Mouse (Mus musculus) spleen, postnatal 14 days (tissue): ENCODE results near the gene Wdfy2.
"Not testable (repeated sequence)": the region's sequence is repeated elsewhere in the genome, so short reads cannot be mapped to it uniquely, and the experiment has no call there.

Source experiments
- DNase-seq, 2 experiments: peaks; one replicate each; pipeline ENCODE4 v3.0.0; 2021 to 2022; ENCODE audit warnings: low spot score in 2 of 2

Gene Wdfy2

DNA sequence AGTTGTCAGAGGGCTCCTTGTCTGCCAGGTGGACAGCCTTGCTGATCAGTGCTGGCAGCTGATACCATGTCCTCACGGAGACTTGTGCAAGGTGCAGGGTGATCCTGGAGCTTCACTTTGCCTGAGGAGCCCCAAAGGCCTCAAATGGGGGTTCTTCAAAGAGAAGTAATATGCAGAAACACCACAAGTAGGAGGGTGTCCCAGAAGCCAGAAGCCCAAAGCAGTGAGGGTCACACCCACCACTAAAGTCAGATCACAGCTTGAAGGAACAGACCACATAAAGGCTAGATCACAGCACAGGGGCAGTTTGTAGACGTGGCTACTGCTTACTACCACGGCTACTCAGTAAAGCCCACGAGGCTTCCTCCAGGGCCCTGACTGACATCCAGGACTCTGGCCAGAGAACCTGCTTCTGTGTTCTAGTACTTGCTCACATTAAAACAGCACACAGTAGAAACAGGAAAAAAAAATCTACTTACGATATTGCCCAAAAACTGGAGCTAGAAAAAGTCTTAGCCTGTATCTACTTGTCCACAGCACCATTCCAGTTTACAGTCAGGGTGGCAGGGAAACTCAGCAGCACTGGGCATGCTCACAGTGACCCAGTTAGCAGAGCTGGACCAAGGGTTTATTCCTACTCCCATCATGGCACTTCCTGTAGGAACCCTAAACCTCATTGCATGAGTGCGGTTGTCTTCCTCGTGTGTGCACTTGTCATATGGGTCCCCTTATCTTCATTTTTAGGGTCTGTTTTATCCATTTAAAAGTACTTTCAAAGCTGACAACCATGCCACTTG lies 41.4 kb downstream of the Wdfy2 start:
- DNase-seq, result no peak

DNA sequence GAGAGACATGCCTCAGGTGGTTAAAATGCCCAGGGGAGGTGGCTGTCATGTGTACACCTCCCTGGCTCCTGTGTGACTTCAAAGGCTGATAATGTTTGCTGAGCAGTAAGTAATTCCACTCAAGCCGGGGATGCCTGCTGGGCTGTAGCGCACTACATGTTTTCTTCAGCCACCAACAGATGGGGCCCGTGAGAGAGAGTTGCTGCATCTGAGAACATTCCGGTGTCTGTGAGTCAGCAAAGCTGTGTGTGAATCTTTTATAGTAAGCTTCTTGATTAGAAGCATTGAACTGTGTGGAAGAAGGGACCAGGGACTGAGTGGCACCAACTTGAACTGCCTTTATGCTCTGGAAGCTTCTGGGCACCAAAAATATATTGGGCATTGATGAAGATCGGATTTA lies 42.0 kb downstream of the Wdfy2 start:
- DNase-seq, result peak; percentile 26 to 40

DNA sequence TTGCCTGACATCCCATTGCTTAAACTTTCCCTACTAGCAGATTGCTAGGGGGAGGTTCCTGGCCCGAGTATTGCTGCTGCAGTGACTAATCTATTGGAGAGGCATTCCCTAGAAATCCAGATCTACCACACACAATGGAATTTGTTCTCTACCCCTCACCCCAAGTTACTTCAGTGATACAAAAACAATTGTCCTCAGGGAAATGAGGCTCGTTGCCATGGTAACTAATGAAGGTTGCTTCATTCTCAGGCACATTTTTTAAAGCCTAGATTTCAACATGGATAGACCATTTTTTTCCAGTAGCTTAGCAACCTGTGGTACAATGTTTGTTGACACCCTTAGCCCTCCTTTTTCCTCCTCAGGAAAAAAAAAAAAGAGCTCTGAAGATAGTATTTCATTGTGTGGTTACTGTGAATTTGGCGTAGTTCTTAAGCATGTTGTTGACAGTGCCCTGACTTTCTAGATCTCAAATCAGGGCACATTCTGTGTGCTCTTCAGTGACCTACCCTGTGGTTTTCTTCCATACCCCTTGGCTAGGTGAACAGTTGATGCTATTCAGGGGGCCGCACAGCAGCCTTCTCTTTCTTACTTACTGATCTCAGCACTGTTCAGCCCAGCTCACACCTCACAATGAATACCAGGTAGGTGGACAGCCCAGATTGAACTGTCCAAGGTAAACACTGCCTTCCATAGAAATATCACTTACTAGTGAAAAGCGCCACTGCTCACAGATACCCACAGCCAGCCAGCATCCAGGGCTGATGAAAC lies 42.8 kb downstream of the Wdfy2 start:
- DNase-seq, result no peak

DNA sequence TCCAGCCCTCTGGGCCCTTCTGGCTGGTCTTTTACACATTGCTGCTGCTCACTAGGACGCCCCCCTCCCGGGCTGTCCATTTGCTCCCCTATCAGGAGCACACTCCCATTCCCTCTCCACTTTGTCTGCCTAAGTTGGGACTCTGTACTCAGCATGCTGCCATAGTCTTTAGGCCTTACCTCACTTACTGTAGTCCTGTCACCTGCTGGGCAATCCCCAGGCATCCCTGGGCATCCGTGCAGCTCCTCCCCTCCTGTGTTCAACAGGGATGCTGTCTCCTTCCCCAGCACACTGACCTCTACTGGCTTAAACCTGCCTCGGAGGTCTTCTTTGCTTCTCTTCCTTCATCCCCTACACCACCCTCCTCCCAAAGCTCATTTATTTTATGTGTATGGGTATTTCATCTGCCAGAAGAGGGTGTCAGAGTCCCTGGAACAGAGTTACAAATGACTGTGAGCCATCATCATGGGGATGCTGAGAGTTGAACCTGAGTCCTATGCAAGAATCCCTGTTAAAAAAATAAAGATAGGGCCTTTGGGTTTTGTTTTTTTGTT lies 44.7 kb downstream of the Wdfy2 start:
- no peak for DNase-seq

DNA sequence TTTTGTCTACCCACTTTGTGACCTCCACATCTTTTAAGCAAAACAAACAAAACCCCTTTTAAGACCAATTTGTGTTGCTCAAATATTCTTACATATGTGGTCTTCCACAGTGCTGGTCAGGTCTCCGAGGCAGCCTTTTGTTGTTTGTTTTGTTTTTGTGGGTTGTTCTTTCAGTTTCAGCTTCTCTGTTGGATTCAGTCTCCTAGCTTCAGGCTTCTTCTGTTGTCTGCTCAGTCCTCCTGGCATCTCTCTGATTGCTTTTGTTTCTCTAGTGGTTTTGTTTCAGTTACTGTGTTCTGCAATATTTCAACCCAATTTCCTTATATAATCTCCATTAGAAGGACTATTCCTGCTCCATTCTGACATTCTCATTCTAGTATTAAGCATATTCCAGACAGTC lies 46.1 kb downstream of the Wdfy2 start:
- no peak for DNase-seq

DNA sequence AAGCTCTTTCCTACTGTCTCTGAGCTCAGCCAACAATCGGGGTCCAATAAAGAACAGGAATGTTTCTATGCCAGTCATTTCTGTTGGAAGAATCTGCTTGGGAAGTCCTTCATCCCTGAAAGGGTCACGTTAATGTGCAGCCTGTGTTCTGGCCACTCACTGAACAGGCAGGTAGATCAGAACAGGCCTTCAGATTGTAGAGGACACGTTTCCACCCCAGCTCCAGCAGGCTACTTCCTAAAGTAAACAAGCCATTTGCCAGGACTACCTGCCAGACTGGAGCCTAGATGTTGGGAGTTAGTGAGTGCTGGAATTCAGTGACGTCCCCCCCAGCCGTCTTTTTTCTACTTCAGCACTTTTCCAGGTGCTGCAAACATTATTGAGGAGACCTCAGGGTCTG lies 46.7 kb downstream of the Wdfy2 start:
- DNase-seq, result no peak

DNA sequence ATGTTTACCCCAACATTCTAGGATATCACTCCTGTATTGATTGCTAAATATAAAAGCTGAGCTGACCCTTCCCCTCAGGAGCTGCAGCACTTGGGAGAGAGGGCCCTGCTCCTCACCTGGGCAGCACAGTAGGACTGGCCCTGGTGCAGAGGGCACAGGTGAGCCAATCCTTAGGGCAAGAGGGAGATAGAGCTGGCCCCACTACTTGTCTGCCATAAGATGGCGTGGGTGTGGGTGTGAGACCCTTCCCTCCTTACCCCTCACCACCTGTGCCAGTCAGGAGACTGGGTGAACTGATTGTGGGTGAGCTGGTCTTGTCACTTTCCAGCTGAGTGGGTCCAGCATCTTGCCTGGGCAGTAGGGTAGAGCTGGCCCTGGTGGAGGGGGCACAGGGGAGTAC lies 47.2 kb downstream of the Wdfy2 start:
- no peak for DNase-seq

DNA sequence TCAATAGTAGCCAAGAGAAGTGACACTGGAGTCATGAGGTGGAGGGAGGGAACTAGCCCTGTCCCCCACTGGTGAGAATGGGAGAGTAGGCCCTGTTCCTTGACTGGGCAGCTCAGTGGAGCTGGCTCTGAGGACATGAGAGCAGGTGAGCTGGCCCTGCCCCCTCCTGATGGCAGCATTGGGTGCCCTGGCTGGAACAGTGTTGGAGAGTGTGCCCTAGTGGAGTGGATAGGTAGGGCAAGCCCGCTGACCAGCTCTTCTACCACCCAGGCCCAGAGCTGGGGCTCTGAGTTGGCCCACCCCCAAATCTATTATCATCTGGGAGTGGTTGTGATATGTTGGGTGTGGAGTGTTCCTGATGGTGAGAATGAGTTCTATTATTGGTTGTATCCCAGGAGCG lies 47.7 kb downstream of the Wdfy2 start:
- DNase-seq, result no peak

DNA sequence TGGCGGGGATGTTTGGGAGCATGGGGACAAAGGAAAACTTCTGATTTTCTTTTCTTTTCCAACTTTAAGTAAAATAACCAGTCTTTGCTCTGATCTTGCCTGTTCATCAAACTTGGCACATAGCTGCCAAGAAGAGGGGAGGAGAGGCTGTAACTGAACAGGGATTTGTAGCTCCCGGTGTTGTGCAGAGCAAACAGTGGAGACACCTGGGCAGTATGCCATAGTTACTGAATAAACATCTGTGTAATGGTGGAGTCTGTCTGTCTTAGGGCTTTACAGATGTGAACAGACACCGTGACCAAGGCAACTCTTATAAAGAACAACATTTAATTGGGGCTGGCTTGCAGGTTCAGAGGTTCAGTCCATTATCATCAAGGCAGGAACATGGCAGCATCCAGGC lies 53.9 kb downstream of the Wdfy2 start:
- no peak for DNase-seq

DNA sequence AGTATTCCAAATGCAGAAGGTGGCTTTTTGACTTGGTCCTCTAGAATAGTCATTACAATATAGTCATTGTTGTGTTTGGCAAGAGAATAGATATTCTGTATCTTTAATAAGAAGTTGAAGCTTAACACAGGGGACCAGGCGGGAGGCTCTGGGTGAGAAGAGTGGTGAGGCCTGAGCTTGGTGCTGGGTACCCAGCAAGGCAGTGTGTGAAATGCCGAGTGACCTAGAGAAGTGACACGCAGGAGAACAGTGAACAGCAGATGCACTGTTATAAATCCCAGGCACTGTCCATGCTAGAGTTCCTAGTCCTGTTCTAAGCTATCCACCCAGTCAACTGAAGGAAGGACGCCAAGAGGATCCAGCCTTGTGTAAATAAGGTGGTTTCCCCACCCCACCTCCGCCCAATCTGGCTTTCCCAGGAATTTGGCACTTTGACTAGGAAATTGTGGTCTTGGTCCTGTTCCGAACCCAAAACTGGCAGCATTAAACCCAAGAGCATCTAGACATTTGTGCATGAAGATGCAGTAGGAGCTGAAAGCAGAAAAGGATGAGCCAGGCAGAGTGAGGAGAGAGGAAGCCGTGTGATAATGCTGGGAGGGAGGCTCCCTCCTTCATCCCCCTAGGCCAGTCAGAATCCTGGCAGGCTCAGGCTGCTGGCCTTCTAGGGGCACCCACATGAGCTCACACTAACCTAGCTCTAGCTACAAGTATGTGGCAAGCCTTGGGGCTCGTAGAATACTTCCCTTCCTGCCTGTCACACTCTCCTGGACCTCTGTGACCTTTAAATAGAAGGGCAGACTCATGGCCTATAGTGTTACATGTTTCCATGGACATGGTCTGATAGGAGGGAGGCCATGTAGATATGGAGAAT lies 55.5 kb downstream of the Wdfy2 start:
- no peak for DNase-seq

DNA sequence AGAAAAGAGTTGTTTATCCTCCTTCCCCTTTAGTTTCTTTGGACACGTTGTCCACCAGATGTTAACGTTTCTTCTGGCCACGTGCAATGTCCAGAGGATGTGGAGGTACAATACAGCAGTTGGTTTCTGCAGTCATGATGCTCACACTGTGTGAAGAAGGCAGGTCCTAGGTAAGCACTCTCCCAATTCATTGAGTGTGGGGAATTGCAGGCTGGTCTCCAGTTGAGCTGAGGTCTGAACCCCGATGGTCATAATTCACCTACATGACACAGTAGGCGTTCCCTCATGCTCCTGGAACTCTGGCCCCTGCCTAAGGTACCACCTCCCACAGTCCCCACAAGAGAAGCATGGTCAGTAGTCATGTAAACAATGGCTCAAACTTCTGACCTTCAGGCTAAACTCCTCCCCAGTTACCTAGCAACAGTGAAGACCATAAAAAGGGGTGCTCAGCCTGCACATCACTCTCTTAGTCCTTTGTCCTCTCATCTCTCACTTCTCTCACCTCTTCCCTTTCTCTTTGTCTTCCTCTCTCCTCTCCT lies 56.2 kb downstream of the Wdfy2 start:
- not testable (repeated sequence) for DNase-seq

DNA sequence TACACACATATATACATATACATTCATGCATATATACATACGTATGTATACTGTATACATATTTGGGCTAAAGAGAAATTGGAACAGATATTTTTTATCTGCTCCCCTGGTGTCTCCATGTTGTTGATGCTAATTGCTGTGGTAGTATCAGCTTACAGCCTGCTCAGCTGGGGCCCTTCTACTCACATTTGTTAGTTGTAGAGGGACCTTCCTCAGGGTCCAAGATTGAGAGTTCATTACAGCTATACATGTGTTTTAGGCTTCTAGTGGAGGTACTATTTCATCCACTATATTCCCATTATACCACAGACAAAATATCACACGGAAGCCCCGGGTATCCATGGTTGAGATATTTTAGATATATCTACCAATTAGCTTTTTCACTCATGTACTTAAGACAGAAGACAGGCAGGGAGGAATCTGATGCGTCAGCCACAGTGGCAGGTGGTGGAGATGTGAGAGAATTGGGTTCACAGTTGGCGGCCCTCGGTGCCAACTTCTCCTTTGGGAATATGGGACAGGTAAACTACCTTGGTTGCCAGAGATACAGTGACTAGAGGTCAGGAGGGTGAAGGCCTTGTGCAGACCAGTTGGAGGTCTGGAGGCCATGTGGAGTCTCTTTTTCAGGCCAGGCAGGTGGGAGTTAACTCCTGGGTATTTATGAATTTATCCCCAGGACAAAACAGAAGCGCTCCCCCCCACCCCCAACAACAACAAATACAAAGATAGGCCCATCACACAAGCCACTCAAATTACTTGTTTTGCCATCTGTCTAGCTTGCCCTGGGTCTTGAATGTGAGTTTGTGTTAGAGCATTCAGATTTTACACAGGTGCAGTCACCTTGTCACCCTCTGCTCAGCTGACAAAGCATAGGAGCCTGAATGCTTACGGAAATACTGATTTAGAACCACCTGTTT lies 57.7 kb downstream of the Wdfy2 start:
- no peak for DNase-seq

DNA sequence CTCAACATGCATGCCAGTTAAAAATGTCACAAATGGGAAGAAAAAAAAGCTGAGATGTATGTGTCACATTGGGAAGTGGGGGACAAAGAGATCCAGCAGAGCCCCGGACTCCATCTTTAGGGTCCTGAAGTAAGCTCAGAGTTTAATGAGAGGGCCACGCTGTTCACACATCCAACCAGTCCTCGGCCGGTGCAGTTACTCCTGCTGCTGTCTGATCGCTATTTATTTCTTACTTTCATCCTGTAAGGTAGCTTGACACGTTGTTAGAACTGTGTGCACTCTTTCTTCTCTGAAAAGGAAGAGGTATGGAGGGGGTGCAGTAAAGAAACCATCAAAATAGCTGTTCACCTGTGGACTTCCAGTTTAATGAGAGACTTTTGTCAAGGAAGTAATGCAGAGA lies 60.6 kb downstream of the Wdfy2 start:
- DNase-seq, result no peak

DNA sequence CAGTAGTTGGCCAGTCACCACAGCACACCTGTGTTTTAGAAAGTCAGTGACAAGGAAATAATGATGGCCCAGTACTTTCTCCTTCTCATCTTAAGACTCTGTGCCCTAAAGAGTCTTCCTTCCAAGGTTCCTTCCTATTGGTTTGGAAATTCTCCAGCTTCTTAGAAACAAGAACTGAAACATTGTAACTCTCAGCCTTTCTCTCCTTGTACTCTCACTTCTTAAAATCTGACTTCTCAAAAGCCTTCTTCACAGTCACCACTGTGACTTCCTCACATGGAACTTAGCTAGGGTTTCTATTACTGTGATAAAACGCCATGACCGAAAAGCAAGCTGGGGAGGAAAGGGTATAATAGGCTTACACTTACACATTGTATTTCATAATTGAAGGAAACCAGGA lies 70.4 kb downstream of the Wdfy2 start:
- no peak for DNase-seq

DNA sequence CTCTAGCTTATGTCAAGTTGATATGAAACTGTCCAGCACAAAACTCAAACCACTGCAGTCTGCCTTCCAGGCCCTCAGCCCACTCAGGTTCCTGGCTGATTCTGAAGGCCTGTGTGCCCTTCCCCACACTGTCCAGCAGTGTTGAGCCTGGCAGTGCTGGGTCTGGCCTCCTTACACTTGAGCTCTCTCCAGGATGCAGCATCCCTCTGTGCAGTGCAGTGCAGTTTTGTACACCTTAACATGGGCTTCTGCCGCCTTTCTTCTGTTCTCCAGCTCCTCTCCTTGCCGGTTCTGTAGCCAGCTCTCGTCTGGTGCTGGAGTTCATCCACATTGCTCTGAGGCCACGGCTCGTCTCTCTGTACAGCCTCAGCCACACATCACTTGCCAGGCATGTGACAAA lies 71.1 kb downstream of the Wdfy2 start:
- no peak for DNase-seq

DNA sequence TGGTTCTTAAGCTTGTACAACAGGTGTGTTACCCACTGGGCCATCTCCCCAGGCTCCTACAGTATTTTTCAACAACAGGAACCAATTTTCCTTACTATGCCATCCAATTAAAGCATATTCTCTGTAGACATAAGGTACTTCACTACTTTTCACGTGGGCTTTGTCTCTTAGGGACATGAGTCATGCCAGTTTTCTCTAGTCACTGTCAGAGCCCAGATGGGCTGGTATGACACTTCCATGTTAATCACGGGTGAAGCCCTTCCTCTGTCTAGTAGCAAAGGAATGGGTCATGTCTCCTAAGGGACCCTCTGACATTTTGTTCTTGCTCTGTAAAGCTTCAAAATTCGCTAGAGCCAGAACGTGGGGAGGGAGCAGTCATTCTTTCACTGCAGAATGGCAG lies 73.4 kb downstream of the Wdfy2 start:
- DNase-seq, result no peak

DNA sequence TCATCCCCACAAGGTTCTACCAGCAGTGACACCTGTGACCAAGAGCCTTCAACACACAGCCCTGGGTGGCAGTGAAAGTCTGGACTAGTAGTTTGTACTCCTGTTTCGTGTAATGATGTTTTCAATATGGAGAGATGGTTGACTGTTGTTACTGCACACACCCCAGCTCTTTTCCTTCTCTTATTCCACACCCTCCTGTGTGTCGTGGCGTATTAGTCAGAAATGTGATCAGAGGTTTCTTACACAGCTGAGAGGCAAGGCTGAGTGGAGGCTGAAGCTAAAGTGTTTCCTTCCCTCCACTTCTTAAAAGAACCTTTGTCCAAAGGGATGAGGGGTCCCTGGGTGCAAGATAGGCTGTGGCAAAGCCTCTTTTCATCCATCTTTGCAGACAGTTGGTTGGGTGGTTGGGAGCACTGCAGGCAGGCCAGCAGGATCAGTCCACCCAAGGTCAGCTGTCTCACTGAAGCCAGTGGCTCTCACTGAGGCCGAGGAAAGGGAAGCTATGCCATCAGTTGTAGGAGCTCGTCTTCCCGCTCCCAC lies 77.7 kb downstream of the Wdfy2 start:
- no peak for DNase-seq

DNA sequence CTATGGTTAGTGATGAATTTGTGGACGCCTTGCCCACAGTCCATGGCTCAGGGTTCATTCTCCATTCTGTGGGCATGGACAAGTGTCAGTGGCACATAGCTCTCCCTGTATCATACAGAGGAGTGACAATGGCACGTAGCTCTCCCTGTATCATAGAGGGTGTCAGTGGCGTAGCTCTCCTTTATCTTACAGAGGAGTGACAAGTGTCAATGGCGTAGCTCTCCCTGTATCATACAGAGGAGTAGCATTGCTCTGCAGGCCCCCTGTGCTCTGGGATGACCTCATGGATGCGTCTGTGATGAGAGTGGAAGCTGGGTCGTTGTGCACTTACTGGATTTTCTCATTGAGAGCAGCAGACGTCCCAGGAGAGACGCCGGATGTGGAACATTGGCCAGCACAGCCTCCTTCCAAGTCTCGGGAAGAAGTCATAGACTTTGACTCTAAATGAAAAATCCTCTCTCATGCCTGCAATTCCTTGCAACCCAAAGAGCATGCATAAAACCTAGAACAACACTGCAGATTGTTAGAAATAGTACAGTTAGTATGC lies 79.1 kb downstream of the Wdfy2 start:
- DNase-seq, result no peak

DNA sequence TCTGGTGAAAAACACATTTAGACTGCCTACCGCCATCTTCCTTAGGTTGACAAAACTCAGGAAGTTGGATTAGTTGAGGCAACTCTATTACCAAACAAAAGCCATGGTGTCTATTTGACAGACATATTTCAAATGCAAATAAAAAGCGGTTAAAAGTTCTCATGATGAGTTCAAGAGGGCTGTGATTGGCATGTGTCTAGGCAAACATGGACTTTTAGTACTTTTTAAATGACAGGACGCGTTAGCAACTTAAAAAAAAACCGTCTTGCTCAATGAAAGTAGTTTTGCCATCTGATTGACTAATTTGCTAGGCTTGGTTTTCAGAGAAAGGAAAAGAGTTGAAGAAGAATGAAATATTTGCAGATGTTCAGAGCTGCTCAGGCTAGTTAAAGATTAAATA lies 83.9 kb downstream of the Wdfy2 start:
- no peak for DNase-seq

DNA sequence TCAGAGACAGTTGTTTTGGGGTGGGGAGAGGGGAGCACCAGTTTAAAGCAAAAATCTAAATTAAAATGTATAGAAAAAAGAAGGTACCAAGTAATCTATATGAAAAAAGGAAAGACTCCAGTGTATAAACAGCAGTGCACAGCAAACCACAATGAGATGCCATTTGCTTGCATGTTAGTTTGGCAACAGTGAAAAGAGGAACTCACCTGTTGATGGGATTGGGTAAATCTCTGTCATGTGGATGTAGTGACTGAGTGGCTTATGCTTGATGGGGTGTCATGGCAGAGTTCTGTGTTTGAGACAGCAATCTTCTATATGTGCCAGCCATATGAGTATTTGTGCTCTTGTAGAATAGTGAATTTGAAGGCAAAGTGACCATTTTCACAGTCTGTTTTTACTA lies 85.2 kb downstream of the Wdfy2 start:
- DNase-seq, result no peak
